Mouse (Mus musculus) G1E (cell line): ENCODE measurements at regions not wholly inside any gene's neighbourhood (a gene's known extent, or its start where the extent isn't known, plus 50 kb on each side); places are given as distances from the start of the nearest gene placed in this dataset.

Experiments used
- CTCF ChIP-seq: IDR thresholded peaks from 2 replicates; pipeline ENCODE4 v1.5.1; 2012; ENCODE audit warnings: low read depth, low read length, inconsistent platforms, mixed read lengths
- GATA1 ChIP-seq: IDR thresholded peaks from 2 replicates; pipeline ENCODE4 v1.6.1; 2012; ENCODE audit warnings: borderline replicate concordance, low read length, inconsistent platforms, mixed read lengths
- POLR2AphosphoS5 ChIP-seq: IDR thresholded peaks from 2 replicates; pipeline ENCODE4 v1.6.1; 2012; ENCODE audit warnings: low read depth, low read length, inconsistent platforms; ENCODE audit not compliant: insufficient replicate concordance
- TAL1 ChIP-seq: conservative IDR thresholded peaks from 2 replicates; pipeline ENCODE4 v1.6.1; 2012; ENCODE audit warnings: low read depth, low read length, inconsistent platforms, mixed read lengths

DNA sequence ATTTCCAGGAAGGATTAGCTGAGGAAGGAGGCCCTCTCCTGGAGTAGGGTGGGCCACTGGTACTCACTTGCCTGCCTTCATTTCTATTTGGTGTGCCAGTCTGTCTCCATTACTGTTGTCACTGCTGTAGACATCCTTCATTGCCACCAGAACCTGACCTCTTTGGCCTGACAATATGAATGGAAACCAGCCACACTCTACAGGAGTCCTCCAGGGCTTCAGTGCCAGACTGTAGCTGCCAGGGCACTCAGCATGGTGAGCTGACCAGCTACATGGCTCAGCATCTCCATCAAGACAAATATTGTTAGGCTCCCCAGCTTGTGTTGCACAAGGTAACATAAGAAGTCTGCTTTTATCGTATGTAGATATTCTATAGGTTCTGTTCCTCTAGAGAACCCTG, 205.2 kb upstream of the Adra1b start:
- TF ChIP-seq CTCF (no peak), POLR2AphosphoS5 (no peak), GATA1 (no peak), TAL1 (no peak)
